Mouse (Mus musculus): Measurements from ENCODE around the gene Tvp23a. TPM values are rescaled to one million over a fixed set of nuclear protein-coding genes. Genes with fewer than 3 reads are reported as not detected.

Gene Tvp23a
- polyA plus RNA-seq, 1 experiment from 2014 or later = 4.5 TPM

DNA sequence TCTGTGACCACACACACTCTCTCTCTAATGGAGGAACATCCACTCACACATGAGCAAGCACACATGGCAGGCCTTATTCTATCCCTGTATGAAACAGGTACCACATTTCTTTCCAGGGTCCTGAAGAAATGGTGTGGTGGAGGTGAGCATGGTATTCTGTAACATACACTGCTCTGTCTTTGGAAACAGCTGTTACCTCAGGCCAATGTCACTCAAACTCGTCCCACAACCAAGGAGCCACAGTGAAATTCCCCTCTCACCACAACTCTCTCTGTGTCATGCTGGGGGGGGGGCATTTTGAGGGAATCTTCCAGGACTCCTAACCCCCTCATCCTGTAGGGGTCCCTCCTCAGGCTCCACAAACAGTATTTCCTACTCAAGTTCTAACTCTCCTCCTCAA lies 15.3 kb downstream of the Tvp23a start:
- no peak overlapping the region for H3K4me2 ChIP-seq
- H3K9ac ChIP-seq (ENCODE audit: low read depth, low read length) = no peak overlapping the region
- 75% methylated on average over 1 of the region's 1 CpGs for WGBS (ENCODE audit: insufficient replicate concordance)

DNA sequence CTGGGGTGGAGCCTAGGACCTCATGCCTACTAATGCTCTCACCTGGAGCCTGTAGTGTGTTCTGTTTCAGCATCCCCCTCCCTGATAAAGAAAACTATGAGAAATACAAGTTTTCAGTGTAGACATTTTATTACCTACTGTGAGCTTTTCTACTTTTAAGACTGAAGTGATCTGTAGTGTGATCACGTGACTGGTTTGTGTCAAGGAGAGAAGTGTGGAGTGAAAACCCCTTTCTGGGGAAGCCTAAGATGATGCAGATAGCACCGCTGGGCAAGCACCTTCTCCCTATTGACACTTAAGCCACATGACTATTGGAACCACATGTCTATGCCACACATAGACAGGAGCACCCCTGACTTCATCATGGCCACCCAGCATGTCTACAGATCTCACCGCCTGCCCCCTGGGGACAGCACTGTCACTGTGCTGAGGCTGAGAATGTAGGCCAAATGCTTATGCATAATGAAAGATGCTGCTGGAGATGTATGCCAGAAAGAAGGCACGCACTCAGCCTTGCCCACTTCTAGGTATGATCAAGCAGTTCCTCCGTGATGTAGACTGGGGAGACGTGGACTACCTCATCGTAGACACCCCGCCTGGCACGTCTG lies 26.6 kb downstream of the Tvp23a start:
- ATAC-seq (replicated peaks; ENCODE audit: insufficient number of reproducible peaks, low FRiP score, low TSS enrichment) = no peak
- H3K27ac ChIP-seq (ENCODE audit: low read depth, low read length) = no peak overlapping the region
- H3K9ac ChIP-seq (ENCODE audit: low read depth, low read length) = no peak overlapping the region
- H3K4me2 ChIP-seq = no peak overlapping the region
- H3K36me3 ChIP-seq (ENCODE audit: control insufficient read depth, insufficient read depth, low read length) = peaks cover 31% of the 10 kb centered on the region
- H3K9me3 ChIP-seq (replicated peaks; ENCODE audit: control insufficient read depth, low read length) = no peaks in the 10 kb centered on the region
- WGBS (ENCODE audit: insufficient replicate concordance) = 89% methylated on average over 9 of the region's 9 CpGs
- H3K4me1 ChIP-seq (ENCODE audit: control insufficient read depth, insufficient read depth, low read length) = no peaks in the 10 kb centered on the region
- H3K4me3 ChIP-seq (ENCODE audit: low read depth, low read length) = no peak overlapping the region
- no peaks in the 10 kb centered on the region for H3K27me3 ChIP-seq (ENCODE audit: control insufficient read depth, insufficient read depth, low read length)

More for the DNA sequence above, 15.3 kb downstream of the Tvp23a start:
- no peaks in the 10 kb centered on the region for H3K36me3 ChIP-seq (ENCODE audit: control insufficient read depth, insufficient read depth, low read length)
- H3K4me1 ChIP-seq (ENCODE audit: control insufficient read depth, insufficient read depth, low read length) = no peaks in the 10 kb centered on the region
- no peaks in the 10 kb centered on the region for H3K9me3 ChIP-seq (replicated peaks; ENCODE audit: control insufficient read depth, low read length)
- no peak overlapping the region for H3K4me3 ChIP-seq (ENCODE audit: low read depth, low read length)
- no peaks in the 10 kb centered on the region for H3K27me3 ChIP-seq (ENCODE audit: control insufficient read depth, insufficient read depth, low read length)
- ATAC-seq (replicated peaks; ENCODE audit: insufficient number of reproducible peaks, low FRiP score, low TSS enrichment) = no peak
- H3K27ac ChIP-seq (ENCODE audit: low read depth, low read length) = no peak overlapping the region

DNA sequence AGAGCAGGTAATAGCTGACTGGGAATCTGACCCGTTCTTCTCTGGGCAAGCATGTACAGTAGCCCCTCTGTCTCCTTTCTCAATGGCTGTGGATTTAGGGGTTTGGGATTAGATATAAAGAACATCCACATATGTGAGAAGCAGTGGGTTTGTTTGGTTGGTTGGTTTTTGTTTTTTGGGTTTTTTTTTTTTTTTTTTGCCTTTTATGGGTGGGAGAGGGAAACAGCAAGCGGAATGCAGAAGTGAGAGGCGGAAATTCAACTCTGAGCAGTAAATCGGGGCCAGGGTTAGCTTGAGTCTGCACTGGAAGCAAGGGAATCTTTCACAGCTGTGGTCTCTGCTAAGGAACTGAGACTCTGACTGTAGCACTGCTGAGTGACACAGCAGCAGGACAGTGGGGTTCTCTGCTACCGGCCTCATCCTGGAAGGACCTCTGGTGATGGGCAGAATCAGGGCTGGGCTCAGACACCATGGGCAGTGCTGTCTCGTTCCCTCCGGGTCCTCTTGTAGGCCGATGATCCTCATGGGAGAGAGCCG lies 29.4 kb downstream of the Tvp23a start:
- Histone ChIP-seq H3K4me2 (no peak overlapping the region), H3K9me3 (replicated peaks; ENCODE audit: control insufficient read depth, low read length) (no peaks in the 10 kb centered on the region), H3K9ac (ENCODE audit: low read depth, low read length) (no peak overlapping the region), H3K4me3 (ENCODE audit: low read depth, low read length) (no peak overlapping the region), H3K36me3 (ENCODE audit: control insufficient read depth, insufficient read depth, low read length) (peaks cover 20% of the 10 kb centered on the region), H3K27me3 (ENCODE audit: control insufficient read depth, insufficient read depth, low read length) (no peaks in the 10 kb centered on the region), H3K27ac (ENCODE audit: low read depth, low read length) (no peak overlapping the region), H3K4me1 (ENCODE audit: control insufficient read depth, insufficient read depth, low read length) (no peaks in the 10 kb centered on the region; the same call in 1 of the 2 replicates)
- ATAC-seq (replicated peaks; ENCODE audit: insufficient number of reproducible peaks, low FRiP score, low TSS enrichment) = no peak
- WGBS (ENCODE audit: insufficient replicate concordance) = 91% methylated on average over 9 of the region's 9 CpGs

DNA sequence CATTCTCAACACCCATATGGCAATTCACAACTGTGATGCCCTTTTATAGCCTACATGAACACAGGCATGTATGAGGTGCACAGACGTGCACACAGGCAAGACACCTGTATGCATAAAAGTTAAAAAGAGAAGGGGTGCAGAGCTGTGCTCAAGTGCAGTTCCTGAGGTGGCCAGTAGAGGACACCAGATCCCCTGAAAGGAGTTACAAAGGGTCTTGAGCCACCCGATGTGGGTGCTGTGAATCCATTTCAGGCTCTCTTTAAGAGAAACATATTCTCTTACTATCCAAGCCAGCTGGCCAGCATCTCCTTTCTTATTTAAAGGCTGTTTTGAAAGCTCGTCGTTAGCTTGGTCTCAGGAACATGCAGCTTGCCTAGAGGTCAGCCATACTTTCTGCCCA lies 30.3 kb downstream of the Tvp23a start:
- Histone ChIP-seq H3K36me3 (ENCODE audit: control insufficient read depth, insufficient read depth, low read length) (peaks cover 16% of the 10 kb centered on the region), H3K27me3 (ENCODE audit: control insufficient read depth, insufficient read depth, low read length) (no peaks in the 10 kb centered on the region), H3K9ac (ENCODE audit: low read depth, low read length) (no peak overlapping the region), H3K4me3 (ENCODE audit: low read depth, low read length) (no peak overlapping the region), H3K4me1 (ENCODE audit: control insufficient read depth, insufficient read depth, low read length) (peaks cover 6% of the 10 kb centered on the region; the same call in 1 of the 2 replicates), H3K4me2 (no peak overlapping the region), H3K27ac (ENCODE audit: low read depth, low read length) (no peak overlapping the region), H3K9me3 (replicated peaks; ENCODE audit: control insufficient read depth, low read length) (no peaks in the 10 kb centered on the region)
- no peak for ATAC-seq (replicated peaks; ENCODE audit: insufficient number of reproducible peaks, low FRiP score, low TSS enrichment)
- WGBS (ENCODE audit: insufficient replicate concordance) = 95% methylated on average over 4 of the region's 4 CpGs

DNA sequence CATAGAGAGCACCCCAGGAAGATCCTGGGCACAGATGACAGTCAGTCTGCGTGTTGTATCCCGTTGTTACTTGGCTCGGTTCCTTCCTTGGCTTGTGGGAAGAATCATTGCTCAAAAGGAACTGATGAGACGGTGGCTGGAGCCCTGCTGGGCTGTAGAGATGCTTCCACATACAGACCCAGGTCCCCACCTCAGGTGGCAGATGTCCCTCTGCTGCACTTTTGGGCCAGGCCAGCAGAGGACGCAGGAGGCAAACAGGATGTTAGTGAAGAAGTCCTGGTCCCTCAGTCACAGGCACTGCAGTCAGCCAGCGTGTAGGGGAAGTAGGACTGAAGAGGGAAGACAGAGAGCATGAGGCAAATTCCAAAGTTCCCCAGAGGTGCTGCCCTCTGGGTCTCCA lies 31.2 kb downstream of the Tvp23a start:
- Histone ChIP-seq H3K4me2 (no peak overlapping the region), H3K9me3 (replicated peaks; ENCODE audit: control insufficient read depth, low read length) (no peaks in the 10 kb centered on the region), H3K4me1 (ENCODE audit: control insufficient read depth, insufficient read depth, low read length) (peaks cover 6% of the 10 kb centered on the region; the same call in 1 of the 2 replicates), H3K36me3 (ENCODE audit: control insufficient read depth, insufficient read depth, low read length) (peaks cover 12% of the 10 kb centered on the region), H3K27me3 (ENCODE audit: control insufficient read depth, insufficient read depth, low read length) (no peaks in the 10 kb centered on the region), H3K9ac (ENCODE audit: low read depth, low read length) (no peak overlapping the region), H3K27ac (ENCODE audit: low read depth, low read length) (no peak overlapping the region), H3K4me3 (ENCODE audit: low read depth, low read length) (no peak overlapping the region)
- no peak for ATAC-seq (replicated peaks; ENCODE audit: insufficient number of reproducible peaks, low FRiP score, low TSS enrichment)
- WGBS (ENCODE audit: insufficient replicate concordance) = 77% methylated on average over 6 of the region's 6 CpGs

DNA sequence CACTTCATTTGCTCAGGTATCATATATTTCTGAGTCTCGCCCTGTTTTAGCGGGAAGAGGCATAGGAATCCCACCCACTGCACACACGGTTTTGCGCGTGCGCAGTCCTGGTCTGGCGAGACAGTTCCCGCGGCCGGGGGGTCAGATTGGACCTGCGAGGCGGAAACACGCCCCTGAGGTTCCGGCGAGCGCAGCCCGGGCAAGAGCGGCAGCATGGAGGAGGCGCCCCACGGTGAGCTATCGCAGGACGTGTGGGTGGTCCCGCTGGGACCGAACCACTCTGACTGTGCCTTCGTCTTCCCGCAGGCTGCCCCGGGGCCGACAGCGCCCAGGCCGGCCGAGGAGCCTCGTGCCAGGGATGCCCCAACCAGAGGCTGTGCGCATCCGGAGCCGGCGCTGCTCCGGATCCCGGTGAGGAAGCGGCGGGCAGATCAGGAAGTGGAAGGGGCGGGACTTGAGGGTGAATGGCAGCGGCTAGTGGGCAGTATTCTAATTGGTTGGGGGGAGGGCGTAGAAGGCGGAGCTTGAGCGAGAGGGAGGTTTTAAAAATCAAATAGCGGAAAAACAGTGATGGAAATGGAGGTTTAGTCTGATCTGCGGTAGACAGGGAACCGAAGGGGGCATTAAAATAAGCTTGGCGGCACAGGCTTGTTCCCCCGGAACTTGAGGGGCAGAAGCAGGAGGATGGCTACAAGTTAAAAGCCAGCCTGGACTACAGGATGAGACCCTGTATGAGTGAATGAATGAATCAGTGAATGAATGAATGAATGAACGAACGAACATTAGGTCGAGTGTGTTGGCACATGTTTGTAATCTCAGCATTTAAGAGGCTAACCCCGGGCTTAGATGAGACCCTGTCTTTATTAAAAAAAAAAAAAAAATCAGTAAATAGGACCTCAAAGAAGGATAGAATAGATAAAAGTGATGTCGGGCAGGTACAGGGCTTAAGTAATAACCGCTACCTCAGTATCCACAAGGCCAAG lies 35.1 kb downstream of the Tvp23a start, which contains the start of gene Nubp1:
TSS of gene Nubp1 (plus strand) at position 185 of the 983 bp plus-strand sequence.
- Histone ChIP-seq H3K9ac (ENCODE audit: low read depth, low read length) (peak within 1 kb of the TSS; percentile 81), H3K9me3 (replicated peaks; ENCODE audit: control insufficient read depth, low read length) (no peaks in the 10 kb centered on the region), H3K36me3 (ENCODE audit: control insufficient read depth, insufficient read depth, low read length) (peaks cover 11% of the 10 kb centered on the region), H3K4me3 (ENCODE audit: low read depth, low read length) (peak within 1 kb of the TSS; percentile 75), H3K4me2 (peak within 1 kb of the TSS; percentile 80), H3K27ac (ENCODE audit: low read depth, low read length) (peak within 1 kb of the TSS; percentile 84), H3K4me1 (ENCODE audit: control insufficient read depth, insufficient read depth, low read length) (peaks cover 6% of the 10 kb centered on the region; the same call in 1 of the 2 replicates), H3K27me3 (ENCODE audit: control insufficient read depth, insufficient read depth, low read length) (no peaks in the 10 kb centered on the region)
- WGBS (ENCODE audit: insufficient replicate concordance) = 2% methylated on average over 55 of the region's 56 CpGs
- ATAC-seq (replicated peaks; ENCODE audit: insufficient number of reproducible peaks, low FRiP score, low TSS enrichment) = peak; percentile 95

DNA sequence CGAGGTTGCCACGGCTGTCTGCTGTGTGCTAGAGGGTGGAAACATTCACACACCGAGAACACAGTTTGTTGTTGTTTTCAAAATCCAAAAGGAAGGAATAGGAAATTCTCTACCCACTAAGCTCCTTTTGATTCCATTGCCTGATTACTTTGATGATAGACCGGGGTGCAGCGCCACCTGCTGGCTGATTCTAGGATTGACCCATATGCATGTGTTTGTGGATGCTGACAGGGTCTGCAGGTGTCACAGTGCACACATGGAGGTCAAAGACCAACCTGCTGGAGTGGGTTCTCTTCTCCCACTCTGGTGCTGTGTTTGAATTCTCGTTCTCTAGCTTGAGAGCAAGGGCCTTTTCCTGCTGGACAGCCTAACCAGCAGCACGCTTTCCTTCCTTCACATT lies 48.0 kb downstream of the Tvp23a start:
- no peak overlapping the region for H3K4me3 ChIP-seq (ENCODE audit: low read depth, low read length)
- no peak overlapping the region for H3K9ac ChIP-seq (ENCODE audit: low read depth, low read length)
- no peaks in the 10 kb centered on the region for H3K36me3 ChIP-seq (ENCODE audit: control insufficient read depth, insufficient read depth, low read length)
- H3K27ac ChIP-seq (ENCODE audit: low read depth, low read length) = no peak overlapping the region
- H3K9me3 ChIP-seq (replicated peaks; ENCODE audit: control insufficient read depth, low read length) = no peaks in the 10 kb centered on the region
- ATAC-seq (replicated peaks; ENCODE audit: insufficient number of reproducible peaks, low FRiP score, low TSS enrichment) = no peak
- no peaks in the 10 kb centered on the region for H3K4me1 ChIP-seq (ENCODE audit: control insufficient read depth, insufficient read depth, low read length)
- WGBS (ENCODE audit: insufficient replicate concordance) = 30% methylated on average over 7 of the region's 7 CpGs
- H3K27me3 ChIP-seq (ENCODE audit: control insufficient read depth, insufficient read depth, low read length) = peaks cover 6% of the 10 kb centered on the region
- H3K4me2 ChIP-seq = no peak overlapping the region

DNA sequence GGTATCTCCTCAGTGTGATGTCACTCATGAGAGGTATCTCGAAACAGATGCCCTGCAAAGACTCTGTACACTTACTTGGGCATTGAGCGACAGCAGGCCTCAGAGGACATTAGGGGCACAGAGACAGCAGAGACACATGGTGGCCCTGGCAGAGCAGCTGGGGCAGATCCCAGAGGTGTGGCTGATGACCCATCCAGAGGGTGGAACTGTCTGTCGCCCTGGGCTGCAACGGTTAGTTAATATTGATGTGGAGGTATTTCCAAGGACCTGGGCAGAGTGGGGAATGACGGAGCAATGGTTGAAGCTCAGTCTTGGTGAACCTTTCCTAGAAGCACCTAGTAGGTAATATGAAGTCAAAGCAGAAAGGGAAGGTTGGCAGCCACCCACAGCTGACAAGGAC lies 48.4 kb downstream of the Tvp23a start:
- Histone ChIP-seq H3K27ac (ENCODE audit: low read depth, low read length) (no peak overlapping the region), H3K4me1 (ENCODE audit: control insufficient read depth, insufficient read depth, low read length) (no peaks in the 10 kb centered on the region), H3K36me3 (ENCODE audit: control insufficient read depth, insufficient read depth, low read length) (no peaks in the 10 kb centered on the region), H3K9me3 (replicated peaks; ENCODE audit: control insufficient read depth, low read length) (no peaks in the 10 kb centered on the region), H3K9ac (ENCODE audit: low read depth, low read length) (no peak overlapping the region), H3K4me3 (ENCODE audit: low read depth, low read length) (no peak overlapping the region), H3K27me3 (ENCODE audit: control insufficient read depth, insufficient read depth, low read length) (peaks cover 8% of the 10 kb centered on the region), H3K4me2 (no peak overlapping the region)
- 60% methylated on average over 5 of the region's 5 CpGs for WGBS (ENCODE audit: insufficient replicate concordance)
- ATAC-seq (replicated peaks; ENCODE audit: insufficient number of reproducible peaks, low FRiP score, low TSS enrichment) = no peak

Measured in heart, embryonic 11.5 days (tissue).